In the genomic region with DNA sequence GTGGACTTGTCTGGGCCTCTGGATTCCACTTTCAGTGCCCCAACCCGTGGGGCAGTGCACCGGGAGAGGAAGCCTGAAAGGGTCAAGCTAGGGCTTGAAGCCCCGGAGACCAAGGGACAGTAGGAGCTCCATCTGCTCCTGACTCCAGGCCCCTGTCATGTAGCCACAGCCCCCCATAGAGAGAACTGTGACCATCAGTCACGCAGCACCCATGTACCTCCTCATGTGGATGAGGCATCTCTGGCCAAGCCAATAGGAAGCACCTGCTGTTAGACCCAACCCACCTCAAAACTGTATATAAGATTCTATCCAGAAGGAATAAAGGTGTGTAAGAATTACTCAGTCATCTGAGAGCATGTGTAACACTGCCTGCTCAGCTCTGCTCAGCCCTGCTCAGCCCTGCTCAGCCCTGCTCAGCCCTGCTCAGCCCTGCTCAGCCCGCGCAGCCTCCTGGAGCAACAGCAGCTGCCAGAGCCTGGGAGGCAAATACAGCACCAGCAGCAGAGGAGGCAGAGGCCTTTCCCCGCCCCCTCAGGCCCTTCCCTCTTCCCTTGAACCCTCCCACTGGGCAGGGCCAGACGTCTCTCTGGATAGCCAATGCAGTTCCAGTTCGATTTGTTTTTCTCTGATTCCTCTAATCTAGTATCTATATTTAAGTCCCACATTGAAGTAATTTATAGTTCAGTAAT, we compare ENCODE assay signal across 8 mouse cellular contexts.
A peak's percentile ranks its signal among the peaks of the same experiment; 100 is the strongest.
DNase-seq lines count a peak whose midpoint lies in the region; ATAC-seq lines count a peak whose summit lies in the region.

No protein-coding gene starts in this region.

- 40% methylated on average over 9 of the region's 9 CpGs for WGBS in forebrain, embryonic 10.5 days
- WGBS in hindbrain, embryonic 15.5 days, result 41% methylated on average over 9 of the region's 9 CpGs

- 0 out of 2 replicates have a peak overlapping the region, but pooled peaks have one; percentile 44 for H3K27ac ChIP-seq in forebrain, embryonic 10.5 days
- H3K27ac ChIP-seq in hindbrain, embryonic 15.5 days (replicated peaks), result no peak overlapping the region

- H3K4me3 ChIP-seq in forebrain, embryonic 10.5 days, result no peak overlapping the region
- no peak overlapping the region for H3K4me3 ChIP-seq in hindbrain, embryonic 15.5 days

- H3K9ac ChIP-seq in hindbrain, embryonic 15.5 days, result no peak overlapping the region

- ATAC-seq in hindbrain, embryonic 15.5 days (ENCODE audit: low FRiP score, low read depth), result peak; percentile 71

- no peaks in the 10 kb centered on the region for H3K9me3 ChIP-seq in forebrain, embryonic 10.5 days
- H3K9me3 ChIP-seq in hindbrain, embryonic 15.5 days, result no peaks in the 10 kb centered on the region

- H3K27me3 ChIP-seq in forebrain, embryonic 10.5 days (ENCODE audit: poor library complexity, severe bottlenecking), result no peaks in the 10 kb centered on the region
- no peaks in the 10 kb centered on the region for H3K27me3 ChIP-seq in hindbrain, embryonic 15.5 days

- peaks cover 6% of the 10 kb centered on the region for H3K4me1 ChIP-seq in forebrain, embryonic 10.5 days
- no peaks in the 10 kb centered on the region for H3K4me1 ChIP-seq in hindbrain, embryonic 15.5 days (replicated peaks)

- H3K36me3 ChIP-seq in forebrain, embryonic 10.5 days (replicated peaks), result no peaks in the 10 kb centered on the region
- no peaks in the 10 kb centered on the region for H3K36me3 ChIP-seq in hindbrain, embryonic 15.5 days

- DNase-seq in 3T3-L1 (ENCODE audit: low read depth, low spot score) (peak; percentile 6), liver (peak; percentile 39)
- DNase-seq in Muller cell, postnatal 12 days (ENCODE audit: inconsistent ontology term), result peak; percentile 24
- DNase-seq in forebrain, embryonic 10.5 days (ENCODE audit: extremely low spot score, low spot score), result peak; percentile 36
- peak; percentile 9 for DNase-seq in naive thymus-derived CD4-positive, alpha-beta T cell, adult 2 months (ENCODE audit: low read depth)
- no peak for DNase-seq in cerebellum, adult 11-12 months
- no peak for DNase-seq in thymus, postnatal 10 days (ENCODE audit: low spot score in 2 of 2)

- H3K4me2 ChIP-seq in hindbrain, embryonic 15.5 days, result no peak overlapping the region

Comparison
In these comparisons a context has a peak if more than half of its experiments do, and no peak if none do; other contexts are left out.
1. DNase-seq: peak in 3T3-L1 (single experiment), Muller cell, postnatal 12 days (single experiment), forebrain, embryonic 10.5 days (single experiment), liver (single experiment) and naive thymus-derived CD4-positive, alpha-beta T cell, adult 2 months (single experiment); none in cerebellum, adult 11-12 months (single experiment) and thymus, postnatal 10 days (0 of 2).